Mouse (Mus musculus) erythroid progenitor cell, adult 5-6 weeks (primary cell): ENCODE data around the gene Zpbp2. TPM values are rescaled to one million over a fixed set of nuclear protein-coding genes. Genes with fewer than 3 reads are reported as not detected.
"Not testable (repeated sequence)": the region's sequence is repeated elsewhere in the genome, so short reads cannot be mapped to it uniquely, and the experiment has no call there.

Experiments used
- ATAC-seq: replicated peaks from 2 replicates; pipeline ENCODE4 v1.8.0; 2016; ENCODE audit warnings: moderate number of reproducible peaks, mild to moderate bottlenecking, moderate TSS enrichment, inconsistent platforms; ENCODE audit not compliant: poor library complexity, low FRiP score, severe bottlenecking
- total RNA-seq, 2 experiments: library from RNA; stranded (forward) in 1 of 2; stranded (reverse) in 1 of 2; fragments of 150-400 nt in 1 of 2; fragments of 186-747, 209-891 nt in 1 of 2; gene quantifications; 2 replicates each; pipeline versions ENCODE4 v1.2.3 to v1.2.4; 2015 to 2017; ENCODE audit warnings: low replicate concordance in 2 of 2

The Zpbp2 gene
- total RNA-seq, 2 experiments from 2014 or later, result 7.5 to 13.2 TPM

- ATAC-seq, result peak; percentile 60
These were observed 36.1 kb downstream of the Zpbp2 start, which contains the start of gene Ormdl3 for GRCm38 (mm10) chr11:98586892-98587563. TSS of gene Ormdl3 (minus strand) at chr11:98587368.

- peak; percentile 70 for ATAC-seq
These were observed 37.0 kb downstream of the Zpbp2 start for GRCm38 (mm10) chr11:98587684-98588546.

DNA sequence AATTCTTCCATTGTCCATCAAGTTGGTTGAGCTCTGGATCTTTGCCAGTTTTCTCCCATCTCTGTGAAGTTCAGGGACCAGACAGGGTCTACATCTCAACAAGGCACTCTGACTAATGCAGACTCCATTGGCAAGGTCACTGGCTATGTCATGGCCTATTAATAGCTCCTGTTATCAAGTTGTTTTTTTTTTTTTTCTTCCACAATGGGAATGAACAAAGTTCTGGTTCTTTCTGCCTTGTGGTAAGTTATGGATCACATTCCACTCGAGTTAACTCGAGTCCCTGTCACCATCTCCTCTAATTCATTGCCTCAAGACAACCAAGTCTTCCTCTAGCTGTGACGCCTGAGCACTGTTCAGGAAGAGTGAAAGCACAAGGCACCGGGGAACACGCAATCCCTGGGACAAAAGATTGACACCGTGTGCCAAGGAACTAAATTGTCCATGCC is 38.0 kb downstream of the Zpbp2 start:
- no peak for ATAC-seq

DNA sequence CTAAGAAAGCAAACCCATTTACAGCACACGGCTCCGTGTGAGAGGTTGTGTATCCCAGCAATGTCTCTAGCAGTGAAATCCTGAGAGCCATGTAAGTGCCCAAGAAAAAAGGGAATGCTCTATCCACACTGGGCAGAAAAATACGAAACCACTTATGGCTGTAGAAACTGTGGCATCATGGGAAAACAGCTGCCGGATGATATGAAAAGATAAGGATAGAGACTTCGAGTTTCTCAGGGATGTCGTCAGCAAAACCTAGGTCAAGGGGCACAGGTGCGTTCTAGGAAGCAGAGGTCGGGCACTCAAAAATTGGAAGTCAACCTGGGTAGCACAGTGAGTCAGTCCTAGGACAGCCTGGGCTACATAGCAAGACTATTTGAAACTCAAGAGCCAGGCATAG is 38.4 kb downstream of the Zpbp2 start:
- ATAC-seq, result no peak

DNA sequence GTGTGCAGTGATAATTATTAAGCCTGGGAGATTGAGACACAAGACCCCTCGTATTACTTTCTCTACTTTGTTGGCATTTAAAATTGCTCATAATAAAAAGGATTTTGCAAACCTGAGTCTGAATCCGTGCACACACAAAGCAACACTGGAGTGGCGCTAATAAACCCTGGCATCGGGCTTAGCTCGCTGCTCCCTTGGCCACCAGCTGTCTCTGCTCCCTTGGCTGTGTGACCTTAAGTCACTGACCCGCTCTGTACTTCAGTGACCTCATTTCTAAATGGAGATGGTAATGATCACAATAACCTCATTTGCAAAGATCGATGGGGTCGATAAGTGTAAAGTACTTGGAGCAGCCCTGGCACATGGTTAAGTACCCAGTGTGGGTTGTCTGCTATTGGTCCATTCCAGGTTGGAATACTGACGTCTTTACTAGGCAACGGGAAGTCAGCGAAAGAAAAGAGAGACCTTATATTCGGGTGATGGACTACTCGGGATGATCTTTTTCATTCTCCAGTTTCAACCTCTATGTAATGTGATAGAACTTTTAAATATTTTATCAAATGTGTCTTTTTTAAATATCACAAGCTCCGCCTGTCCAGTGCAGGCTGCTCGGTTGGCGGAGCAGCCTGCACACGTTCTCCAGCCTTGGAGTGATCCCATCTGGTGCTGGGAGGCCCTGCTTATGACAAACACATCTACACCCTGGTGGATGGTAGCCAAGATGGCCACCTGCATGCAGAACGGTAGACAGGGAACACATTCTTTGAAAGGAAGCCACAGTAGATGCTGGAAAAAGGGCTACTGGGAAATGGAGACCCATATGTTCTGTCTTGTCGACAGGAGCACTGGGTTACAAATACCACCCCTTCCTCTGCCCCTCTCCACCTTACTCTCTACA is 39.9 kb downstream of the Zpbp2 start:
- no peak for ATAC-seq

GRCm38 (mm10) chr11:98595021-98595420 is 44.1 kb downstream of the Zpbp2 start:
- ATAC-seq, result no peak

- ATAC-seq, result no peak
These were observed 44.6 kb downstream of the Zpbp2 start for GRCm38 (mm10) chr11:98595473-98595872.

GRCm38 (mm10) chr11:98595955-98596354 is 45.1 kb downstream of the Zpbp2 start:
- no peak for ATAC-seq

DNA sequence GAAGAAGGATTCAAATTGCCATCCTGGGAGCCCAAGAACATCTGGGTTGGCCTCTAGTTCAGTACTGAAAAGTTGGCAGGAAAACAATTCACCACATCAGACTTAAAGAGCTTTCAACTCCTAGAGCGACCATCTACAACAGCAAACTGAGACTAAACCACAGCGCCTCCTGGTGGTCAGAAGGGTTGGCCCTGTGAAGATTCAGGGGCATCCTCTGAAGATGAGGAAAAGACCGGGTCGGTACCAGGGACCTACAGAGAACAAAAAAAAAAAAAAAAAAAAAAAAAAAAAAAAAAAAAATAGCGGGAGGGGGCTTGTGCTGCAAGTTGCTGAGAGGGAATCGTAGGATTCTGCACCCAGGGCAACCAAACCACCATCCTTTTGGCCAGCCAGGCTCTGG is 46.5 kb downstream of the Zpbp2 start:
- ATAC-seq, result peak; percentile 78

- ATAC-seq, result 0 out of 2 replicates have a peak, but pooled peaks have one; percentile 3
These were observed 47.1 kb downstream of the Zpbp2 start, which contains the start of gene Lrrc3c for GRCm38 (mm10) chr11:98597991-98598390. TSS of gene Lrrc3c (plus strand) at chr11:98598291.

DNA sequence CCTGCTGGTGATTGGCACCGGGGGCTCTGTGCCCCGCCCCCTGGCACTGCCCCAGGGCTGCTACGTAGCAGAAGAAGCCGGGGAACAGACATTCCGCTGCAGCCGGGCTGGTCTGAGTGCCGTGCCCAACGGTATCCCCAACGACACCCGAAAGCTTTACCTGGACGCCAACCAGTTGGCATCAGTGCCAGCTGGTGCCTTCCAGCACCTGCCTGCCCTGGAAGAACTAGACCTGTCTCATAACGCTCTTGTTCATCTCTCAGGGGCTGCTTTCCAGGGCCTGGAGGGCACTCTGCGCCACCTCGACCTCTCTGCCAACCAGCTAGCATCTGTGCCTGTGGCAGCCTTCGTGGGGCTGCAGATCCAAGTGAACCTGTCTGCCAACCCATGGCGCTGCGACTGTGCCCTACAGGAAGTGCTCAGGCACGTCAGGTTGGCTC is 48.0 kb downstream of the Zpbp2 start:
- ATAC-seq, result no peak

DNA sequence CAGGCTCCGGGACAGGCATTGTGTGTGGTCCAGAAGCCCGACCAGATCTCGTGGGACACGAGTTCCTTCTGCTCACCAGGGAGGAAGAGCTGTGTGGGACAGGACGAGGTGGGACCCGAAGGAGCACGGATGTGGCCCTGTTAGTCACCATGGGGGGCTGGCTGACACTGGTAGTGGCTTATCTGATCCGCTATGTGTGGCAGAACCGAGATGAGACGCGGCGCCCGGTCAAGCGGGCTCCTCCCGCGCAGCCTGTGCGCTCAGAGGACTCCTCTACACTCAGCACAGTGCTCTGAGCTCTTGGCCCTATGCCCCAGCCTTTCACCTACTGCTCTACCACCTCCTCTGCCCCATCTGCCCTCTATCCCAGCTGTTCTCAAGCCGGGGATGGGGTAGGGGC is 48.4 kb downstream of the Zpbp2 start:
- ATAC-seq, result no peak

- no peak for ATAC-seq
These were observed 51.3 kb downstream of the Zpbp2 start for GRCm38 (mm10) chr11:98602090-98602690.

- no peak for ATAC-seq
These were observed 53.1 kb downstream of the Zpbp2 start for GRCm38 (mm10) chr11:98603953-98604352.

GRCm38 (mm10) chr11:98604911-98605310 is 54.0 kb downstream of the Zpbp2 start:
- not testable (repeated sequence) for ATAC-seq

GRCm38 (mm10) chr11:98606763-98607162 is 55.9 kb downstream of the Zpbp2 start:
- peak; percentile 86 for ATAC-seq
